Mouse (Mus musculus): ENCODE measurements around the gene Wsb2. TPM values are rescaled to one million over a fixed set of nuclear protein-coding genes. Genes with fewer than 3 reads are reported as not detected.
A peak's percentile ranks its signal among the peaks of the same experiment; 100 is the strongest.

Gene Wsb2
- 115 and 180 TPM in 2 replicates for polyA plus RNA-seq (2014; fragmentation: Nextera tagmentation; extraction: Ambion mirVana)

DNA sequence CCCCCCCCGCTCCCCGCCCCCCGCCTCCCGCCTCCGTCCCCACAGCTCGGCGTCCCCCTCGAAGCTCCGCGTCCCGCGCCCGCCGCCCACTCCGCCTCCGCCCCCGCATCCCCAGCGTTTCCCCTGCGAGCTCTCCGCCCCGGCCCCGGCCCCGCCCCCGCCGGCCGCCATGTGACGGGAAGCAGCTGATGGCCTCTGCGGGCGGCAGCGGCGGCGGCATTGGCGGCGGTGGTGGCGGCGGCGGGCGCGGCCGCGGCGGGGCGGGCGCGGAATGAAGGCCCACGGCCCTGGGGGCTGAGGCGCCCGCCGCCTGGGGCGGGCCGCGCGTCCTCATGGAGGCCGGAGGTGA lies at the start of gene Wsb2:
TSS of gene Wsb2 (plus strand) at position 176 of the 349 bp plus-strand sequence.
- DNase-seq (ENCODE audit: low spot score): peak; percentile 78
- H3K4me1 ChIP-seq (ENCODE audit: control insufficient read depth, insufficient read depth, low read length): peaks cover 26% of the 10 kb centered on the region
- H3K4me2 ChIP-seq (ENCODE audit: low read length): peak within 1 kb of the TSS; percentile 72
- H3K36me3 ChIP-seq (ENCODE audit: control insufficient read depth, insufficient read depth, low read length): no peaks in the 10 kb centered on the region
- 0% methylated on average over 21 of the region's 54 CpGs for WGBS
- no peaks in the 10 kb centered on the region for H3K9me3 ChIP-seq (replicated peaks; ENCODE audit: control insufficient read depth, low read length)
- H3K27me3 ChIP-seq (replicated peaks; ENCODE audit: control insufficient read depth, insufficient read depth, low read length): no peaks in the 10 kb centered on the region
- peak within 1 kb of the TSS; percentile 92 for H3K4me3 ChIP-seq (ENCODE audit: low read depth, low read length)
- ATAC-seq: peak; percentile 87
- H3K27ac ChIP-seq (ENCODE audit: low read depth, low read length): peak within 1 kb of the TSS; percentile 89
- peak within 1 kb of the TSS; percentile 95 for H3K9ac ChIP-seq (ENCODE audit: low read length)

GRCm38 (mm10) chr5:117307699-117308098 lies 49.4 kb upstream of the Wsb2 start:
- no peak overlapping the region for H3K4me3 ChIP-seq (ENCODE audit: low read depth, low read length)
- ATAC-seq (no peak), DNase-seq (ENCODE audit: low spot score) (peak; percentile 50)
- 44% methylated on average over 11 of the region's 11 CpGs for WGBS
- no peak overlapping the region for H3K27ac ChIP-seq (ENCODE audit: low read depth, low read length)
- H3K9ac ChIP-seq (ENCODE audit: low read length): no peak overlapping the region
- no peaks in the 10 kb centered on the region for H3K36me3 ChIP-seq (ENCODE audit: control insufficient read depth, insufficient read depth, low read length)
- no peaks in the 10 kb centered on the region for H3K27me3 ChIP-seq (replicated peaks; ENCODE audit: control insufficient read depth, insufficient read depth, low read length)
- H3K4me1 ChIP-seq (ENCODE audit: control insufficient read depth, insufficient read depth, low read length): no peaks in the 10 kb centered on the region
- no peaks in the 10 kb centered on the region for H3K9me3 ChIP-seq (replicated peaks; ENCODE audit: control insufficient read depth, low read length)
- no peak overlapping the region for H3K4me2 ChIP-seq (ENCODE audit: low read length)

GRCm38 (mm10) chr5:117313420-117313819 lies 43.7 kb upstream of the Wsb2 start:
- H3K27me3 ChIP-seq (replicated peaks; ENCODE audit: control insufficient read depth, insufficient read depth, low read length): no peaks in the 10 kb centered on the region
- H3K4me1 ChIP-seq (ENCODE audit: control insufficient read depth, insufficient read depth, low read length): peaks cover 5% of the 10 kb centered on the region; the same call in 1 of the 2 replicates
- no peaks in the 10 kb centered on the region for H3K9me3 ChIP-seq (replicated peaks; ENCODE audit: control insufficient read depth, low read length)
- H3K4me3 ChIP-seq (ENCODE audit: low read depth, low read length): no peak overlapping the region
- peak overlapping the region; percentile 18; the same call in 1 of the 2 replicates for H3K4me2 ChIP-seq (ENCODE audit: low read length)
- H3K36me3 ChIP-seq (ENCODE audit: control insufficient read depth, insufficient read depth, low read length): no peaks in the 10 kb centered on the region
- ATAC-seq (no peak), DNase-seq (ENCODE audit: low spot score) (no peak)
- no peak overlapping the region for H3K9ac ChIP-seq (ENCODE audit: low read length)
- WGBS: 26% methylated on average over 14 of the region's 14 CpGs
- no peak overlapping the region for H3K27ac ChIP-seq (ENCODE audit: low read depth, low read length)

GRCm38 (mm10) chr5:117313909-117314308 lies 43.2 kb upstream of the Wsb2 start:
- no peak overlapping the region; the same call in 1 of the 2 replicates for H3K4me2 ChIP-seq (ENCODE audit: low read length)
- WGBS: 46% methylated on average over 10 of the region's 10 CpGs
- H3K27me3 ChIP-seq (replicated peaks; ENCODE audit: control insufficient read depth, insufficient read depth, low read length): no peaks in the 10 kb centered on the region
- H3K9ac ChIP-seq (ENCODE audit: low read length): no peak overlapping the region
- no peaks in the 10 kb centered on the region for H3K9me3 ChIP-seq (replicated peaks; ENCODE audit: control insufficient read depth, low read length)
- no peaks in the 10 kb centered on the region for H3K36me3 ChIP-seq (ENCODE audit: control insufficient read depth, insufficient read depth, low read length)
- no peak overlapping the region for H3K4me3 ChIP-seq (ENCODE audit: low read depth, low read length)
- H3K27ac ChIP-seq (ENCODE audit: low read depth, low read length): no peak overlapping the region
- no peak for ATAC-seq
- DNase-seq (ENCODE audit: low spot score): no peak
- H3K4me1 ChIP-seq (ENCODE audit: control insufficient read depth, insufficient read depth, low read length): peaks cover 5% of the 10 kb centered on the region; the same call in 1 of the 2 replicates

DNA sequence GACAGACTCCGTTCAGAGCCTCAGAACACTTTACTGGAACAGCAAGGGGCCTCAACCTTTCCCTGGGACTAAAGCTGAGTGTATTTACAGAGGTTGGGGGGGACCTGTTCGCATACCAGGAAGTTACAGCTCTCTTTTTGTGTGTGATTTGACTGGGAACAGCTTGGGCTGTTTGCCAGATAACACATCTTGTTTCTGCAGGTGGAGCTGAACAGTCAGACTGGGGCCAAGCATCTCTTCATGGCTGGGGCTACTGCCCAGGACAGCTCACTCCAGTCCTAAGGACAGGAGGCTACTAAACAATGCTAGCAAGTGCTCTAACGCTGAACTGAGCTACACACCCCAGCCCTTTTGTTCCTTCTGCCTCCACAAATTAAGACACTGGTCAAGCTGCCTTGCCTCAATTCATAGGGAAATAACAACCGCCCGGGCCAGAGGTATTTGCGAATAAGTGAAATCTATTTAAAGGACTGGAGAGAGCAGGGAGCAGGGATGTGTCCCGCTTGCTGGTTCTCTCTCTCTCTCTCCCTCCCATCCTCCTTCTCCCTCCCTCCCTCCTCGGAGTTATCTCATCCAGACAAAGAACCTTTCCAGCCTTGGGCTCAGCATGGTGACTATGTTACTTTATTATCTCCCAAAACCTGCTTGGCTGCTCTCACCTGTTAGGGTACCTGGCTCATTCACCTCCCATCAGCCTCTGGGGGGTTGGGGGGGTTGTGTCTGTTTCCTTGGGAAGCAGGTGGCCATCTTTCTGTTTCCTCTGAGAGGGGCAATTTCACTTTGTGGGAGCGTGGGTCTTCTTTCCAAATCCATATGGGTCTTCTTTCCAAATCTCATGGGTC lies 42.3 kb upstream of the Wsb2 start:
- DNase-seq (ENCODE audit: low spot score) (peak; percentile 32), ATAC-seq (no peak)
- Histone ChIP-seq H3K4me1 (ENCODE audit: control insufficient read depth, insufficient read depth, low read length) (peaks cover 9% of the 10 kb centered on the region), H3K9me3 (replicated peaks; ENCODE audit: control insufficient read depth, low read length) (no peaks in the 10 kb centered on the region), H3K9ac (ENCODE audit: low read length) (0 out of 2 replicates have a peak overlapping the region, but pooled peaks have one; percentile 1), H3K36me3 (ENCODE audit: control insufficient read depth, insufficient read depth, low read length) (no peaks in the 10 kb centered on the region), H3K4me3 (ENCODE audit: low read depth, low read length) (no peak overlapping the region), H3K4me2 (ENCODE audit: low read length) (no peak overlapping the region), H3K27me3 (replicated peaks; ENCODE audit: control insufficient read depth, insufficient read depth, low read length) (no peaks in the 10 kb centered on the region), H3K27ac (ENCODE audit: low read depth, low read length) (no peak overlapping the region)
- 14% methylated on average over 9 of the region's 9 CpGs for WGBS

DNA sequence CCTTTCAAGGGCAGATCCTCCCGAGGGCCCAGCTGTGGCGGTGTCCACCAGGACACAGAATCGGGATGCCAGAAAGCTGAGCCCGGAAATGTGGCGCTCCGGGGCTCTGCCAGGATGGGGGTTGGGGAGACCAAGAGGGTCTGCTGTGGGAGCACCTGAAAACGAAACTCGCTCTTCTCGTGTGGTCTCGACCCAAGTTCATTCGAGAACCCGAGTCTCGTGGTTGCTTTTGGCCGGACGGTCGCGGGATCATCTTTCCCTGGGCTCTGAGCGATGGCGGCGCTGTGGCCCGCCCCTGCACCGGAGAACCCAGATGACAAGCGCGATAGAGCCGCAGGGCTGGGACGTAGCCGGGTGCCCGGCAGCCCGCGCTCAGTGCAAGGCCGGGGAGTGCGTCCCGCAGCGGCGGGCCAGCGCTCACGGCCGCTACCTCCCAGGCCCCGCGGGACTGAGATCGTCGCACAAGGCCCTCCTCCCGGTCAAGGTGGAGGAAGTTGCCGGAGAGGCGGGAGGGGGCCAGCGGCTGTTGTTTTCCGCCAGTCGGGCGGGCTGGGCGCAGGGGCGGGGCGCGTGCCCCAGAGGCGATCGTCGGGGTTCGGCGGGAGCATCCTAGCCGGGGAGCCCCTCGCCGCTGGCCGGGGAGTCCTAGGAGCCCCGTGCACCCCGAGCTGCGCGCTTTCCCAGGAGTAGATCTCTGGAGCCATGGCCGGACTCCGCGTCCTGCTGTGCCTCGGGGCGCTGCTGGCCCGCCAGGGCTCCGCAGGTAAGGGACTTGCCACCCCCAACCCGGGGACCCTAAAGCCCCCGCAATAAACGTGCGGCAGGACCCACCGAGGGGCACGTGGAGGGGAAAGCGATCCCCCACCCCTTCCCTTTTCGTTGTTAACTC lies 38.1 kb upstream of the Wsb2 start, which contains the start of gene Vsig10:
TSS of gene Vsig10 (plus strand) at position 343 of the 889 bp plus-strand sequence.
- Histone ChIP-seq H3K9me3 (replicated peaks; ENCODE audit: control insufficient read depth, low read length) (no peaks in the 10 kb centered on the region), H3K4me2 (ENCODE audit: low read length) (peak within 1 kb of the TSS; percentile 99), H3K27me3 (replicated peaks; ENCODE audit: control insufficient read depth, insufficient read depth, low read length) (no peaks in the 10 kb centered on the region), H3K4me1 (ENCODE audit: control insufficient read depth, insufficient read depth, low read length) (peaks cover 10% of the 10 kb centered on the region), H3K9ac (ENCODE audit: low read length) (peak within 1 kb of the TSS; percentile 71), H3K36me3 (ENCODE audit: control insufficient read depth, insufficient read depth, low read length) (no peaks in the 10 kb centered on the region), H3K27ac (ENCODE audit: low read depth, low read length) (no peak within 1 kb of the TSS), H3K4me3 (ENCODE audit: low read depth, low read length) (peak within 1 kb of the TSS; percentile 68)
- ATAC-seq (peak; percentile 88), DNase-seq (ENCODE audit: low spot score) (peak; percentile 57)
- under 1% methylated on average over 74 of the region's 81 CpGs for WGBS

DNA sequence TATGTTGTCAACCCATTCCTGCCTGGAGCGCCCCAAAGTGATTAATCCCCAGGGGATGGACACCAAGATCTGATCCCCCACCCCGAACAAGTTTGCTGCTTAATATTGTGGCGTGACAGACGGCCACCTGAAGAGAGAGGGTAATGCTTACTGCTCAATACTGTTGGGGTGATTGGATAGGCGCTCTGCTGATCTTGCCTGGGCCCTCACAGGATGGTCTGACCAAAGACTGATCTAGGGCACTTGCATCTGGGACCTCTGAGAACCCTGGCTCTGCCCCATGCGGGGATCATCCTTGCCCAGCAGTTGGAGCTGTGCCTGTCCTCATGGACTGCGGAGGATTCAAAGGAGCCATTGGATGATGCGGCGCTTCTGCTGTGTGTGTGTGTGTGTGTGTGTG lies 33.4 kb upstream of the Wsb2 start:
- H3K36me3 ChIP-seq (ENCODE audit: control insufficient read depth, insufficient read depth, low read length): no peaks in the 10 kb centered on the region
- H3K27ac ChIP-seq (ENCODE audit: low read depth, low read length): no peak overlapping the region
- ATAC-seq (no peak), DNase-seq (ENCODE audit: low spot score) (no peak)
- H3K4me3 ChIP-seq (ENCODE audit: low read depth, low read length): no peak overlapping the region
- H3K27me3 ChIP-seq (replicated peaks; ENCODE audit: control insufficient read depth, insufficient read depth, low read length): no peaks in the 10 kb centered on the region
- H3K9ac ChIP-seq (ENCODE audit: low read length): no peak overlapping the region
- H3K9me3 ChIP-seq (replicated peaks; ENCODE audit: control insufficient read depth, low read length): no peaks in the 10 kb centered on the region
- 90% methylated on average over 9 of the region's 9 CpGs for WGBS
- no peak overlapping the region for H3K4me2 ChIP-seq (ENCODE audit: low read length)
- peaks cover 5% of the 10 kb centered on the region for H3K4me1 ChIP-seq (ENCODE audit: control insufficient read depth, insufficient read depth, low read length)

GRCm38 (mm10) chr5:117326408-117326807 lies 30.7 kb upstream of the Wsb2 start:
- no peaks in the 10 kb centered on the region for H3K27me3 ChIP-seq (replicated peaks; ENCODE audit: control insufficient read depth, insufficient read depth, low read length)
- H3K4me3 ChIP-seq (ENCODE audit: low read depth, low read length): no peak overlapping the region
- no peak for DNase-seq (ENCODE audit: low spot score)
- no peaks in the 10 kb centered on the region for H3K9me3 ChIP-seq (replicated peaks; ENCODE audit: control insufficient read depth, low read length)
- no peak for ATAC-seq
- WGBS: 82% methylated on average over 6 of the region's 6 CpGs
- H3K27ac ChIP-seq (ENCODE audit: low read depth, low read length): no peak overlapping the region
- H3K4me1 ChIP-seq (ENCODE audit: control insufficient read depth, insufficient read depth, low read length): no peaks in the 10 kb centered on the region
- no peaks in the 10 kb centered on the region for H3K36me3 ChIP-seq (ENCODE audit: control insufficient read depth, insufficient read depth, low read length)
- no peak overlapping the region for H3K9ac ChIP-seq (ENCODE audit: low read length)
- H3K4me2 ChIP-seq (ENCODE audit: low read length): no peak overlapping the region
